Mouse (Mus musculus) G1E (cell line): ENCODE data around the gene Adh7.

Experiments used
- CTCF ChIP-seq: IDR thresholded peaks from 2 replicates; pipeline ENCODE4 v1.5.1; 2012; ENCODE audit warnings: low read depth, low read length, inconsistent platforms, mixed read lengths
- GATA1 ChIP-seq: IDR thresholded peaks from 2 replicates; pipeline ENCODE4 v1.6.1; 2012; ENCODE audit warnings: borderline replicate concordance, low read length, inconsistent platforms, mixed read lengths

GRCm38 (mm10) chr3:138231531-138231930, 14.0 kb downstream of the Adh7 start:
- TF ChIP-seq CTCF, result no peak
- TF ChIP-seq GATA1, result no peak
